Mouse (Mus musculus) adrenal gland, adult 18-20 months (tissue): ENCODE measurements around the gene Ccdc188. TPM values are rescaled to one million over a fixed set of nuclear protein-coding genes. Genes with fewer than 3 reads are reported as not detected.
A peak's percentile ranks its signal among the peaks of the same experiment; 100 is the strongest.

Experiments used
- DNase-seq, 2 experiments: peaks; one replicate each; pipeline ENCODE4 v3.0.0; 2021 to 2022; ENCODE audit warnings: low spot score in 2 of 2
- total RNA-seq, 2 experiments: library from RNA; stranded (reverse); gene quantifications; 1 replicate in 1 of 2; 2 replicates in 1 of 2; pipeline ENCODE4 v1.2.3; 2021

The Ccdc188 gene
- total RNA-seq, 2 experiments from 2014 or later = not detected

DNA sequence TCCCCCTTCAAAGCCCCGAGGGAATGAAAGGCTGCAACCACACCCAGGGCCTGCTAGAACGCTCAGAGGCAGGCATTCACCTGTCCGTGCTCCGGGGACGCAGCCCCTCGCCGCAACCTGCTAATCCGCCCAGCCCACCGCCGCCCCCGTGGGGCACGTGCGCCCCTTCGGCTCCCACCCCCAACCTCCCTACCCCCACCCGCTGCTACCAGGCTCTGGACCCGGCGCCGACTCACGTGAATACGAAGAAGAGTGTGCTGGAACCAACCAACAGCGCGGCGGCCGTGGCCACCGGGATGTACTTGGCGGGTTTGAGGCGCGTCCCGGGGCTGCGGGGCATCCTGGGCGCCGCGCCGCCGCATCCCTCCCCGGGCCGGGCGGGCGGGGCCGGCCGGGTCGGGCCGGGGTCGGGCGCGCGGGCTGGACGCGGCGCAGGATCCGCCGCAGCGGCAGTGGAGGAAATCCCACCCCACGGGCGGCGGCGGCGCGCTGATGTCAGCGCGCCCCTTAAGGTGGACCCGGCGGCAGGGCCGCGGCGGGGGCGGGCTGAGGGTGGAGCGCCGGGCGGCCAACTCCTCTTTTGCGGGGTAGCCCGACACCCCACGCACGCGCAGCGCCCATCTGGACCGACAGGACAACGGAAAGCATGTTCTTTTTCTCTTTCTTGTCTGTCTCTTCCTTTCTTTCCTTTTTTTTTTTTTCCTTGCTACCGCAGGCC is 17.2 kb downstream of the Ccdc188 start, which contains the start of gene Zdhhc8:
TSS of gene Zdhhc8 (minus strand) at position 466 of the 718 bp plus-strand sequence.
- peak; percentile 77 to 81 for DNase-seq

DNA sequence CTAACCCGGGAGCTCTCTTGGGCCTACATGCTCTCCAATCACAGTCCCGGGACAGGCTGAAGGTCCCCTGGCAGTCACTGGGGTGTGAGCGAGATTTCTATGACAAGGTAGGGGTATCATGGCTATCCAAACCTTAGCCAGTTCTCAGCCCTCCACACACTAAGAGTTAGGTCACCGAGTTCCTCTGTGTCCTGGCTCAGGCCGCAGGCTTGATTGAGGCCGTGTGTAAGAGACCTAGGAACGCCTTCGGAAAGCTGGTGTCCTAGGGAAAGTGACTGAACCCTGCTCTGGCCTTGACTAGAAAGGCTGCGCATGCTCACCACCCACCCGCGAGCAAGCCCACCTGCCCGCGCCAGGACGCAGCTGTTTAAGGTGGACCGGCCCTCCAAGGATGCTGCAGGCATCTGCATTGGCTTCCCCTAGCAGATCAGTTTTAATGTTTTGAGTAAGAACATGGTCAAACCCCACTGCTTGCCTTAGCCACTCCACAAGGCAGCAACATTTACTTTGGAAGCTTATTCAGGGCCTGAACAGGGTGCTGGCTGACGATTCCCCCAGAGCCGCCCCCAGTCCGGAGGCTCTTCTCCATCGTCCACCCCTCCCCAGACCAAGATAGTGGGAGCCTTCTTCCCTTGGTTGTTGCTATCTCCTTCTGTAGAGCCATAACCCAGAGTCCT is 17.8 kb downstream of the Ccdc188 start:
- peak; percentile 58 to 66 for DNase-seq

DNA sequence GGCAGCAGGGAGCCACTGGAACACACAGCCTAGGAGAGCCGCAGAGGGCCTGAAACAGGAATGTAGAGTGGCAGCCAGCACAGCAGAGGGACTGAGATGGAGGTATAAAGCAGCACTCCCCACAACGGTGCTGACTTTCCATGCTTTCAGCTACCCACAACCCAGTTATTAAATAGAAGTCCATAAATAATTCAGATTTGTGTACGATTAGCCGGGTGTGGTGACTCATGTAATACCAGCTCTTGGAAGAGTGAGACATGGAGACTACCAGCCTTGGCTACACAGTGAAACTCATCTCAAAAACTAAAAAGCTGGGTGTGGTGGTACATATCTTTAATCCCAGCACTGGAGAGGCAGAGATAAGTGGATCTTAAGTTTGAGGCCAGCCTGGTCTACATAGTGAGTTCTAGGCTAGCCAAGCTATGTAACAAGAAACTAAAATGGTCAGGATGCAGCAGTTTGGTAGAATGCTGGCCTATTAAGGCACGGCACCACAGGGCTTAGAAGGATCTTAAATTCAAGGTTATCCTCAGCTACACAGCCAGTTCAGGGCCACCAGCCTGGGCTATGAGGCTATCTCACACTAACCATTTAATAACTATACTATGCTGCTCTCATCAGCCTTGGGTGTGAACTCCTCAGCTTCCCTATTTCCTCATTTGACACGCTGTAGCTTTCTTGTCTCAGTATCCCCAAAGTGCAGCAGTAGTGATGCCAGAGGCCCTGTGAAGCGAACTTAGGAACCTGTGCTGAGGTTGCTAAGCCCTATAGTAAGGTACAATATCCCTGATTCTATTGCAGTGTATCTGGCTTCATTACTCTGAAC is 19.2 kb downstream of the Ccdc188 start:
- DNase-seq = no peak

DNA sequence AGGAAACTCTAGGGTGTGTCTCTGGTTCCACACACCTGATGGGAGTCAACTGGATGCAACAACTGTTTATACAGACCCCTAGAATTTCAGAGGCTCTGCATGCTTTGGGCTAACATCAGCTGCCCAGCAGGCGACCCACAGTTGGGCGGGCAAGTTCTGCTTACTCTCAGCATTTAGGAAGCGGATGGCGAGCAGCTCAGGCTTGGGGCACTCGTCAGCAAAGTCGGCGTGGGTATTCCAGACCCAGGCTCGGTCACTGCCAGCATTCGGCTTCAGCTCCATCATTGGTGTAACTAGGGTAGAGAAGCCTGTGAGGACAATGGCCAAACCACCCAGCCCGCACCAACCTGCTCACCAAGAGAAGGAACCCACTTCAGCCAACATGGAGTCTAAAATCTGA is 23.9 kb downstream of the Ccdc188 start:
- DNase-seq = no peak

DNA sequence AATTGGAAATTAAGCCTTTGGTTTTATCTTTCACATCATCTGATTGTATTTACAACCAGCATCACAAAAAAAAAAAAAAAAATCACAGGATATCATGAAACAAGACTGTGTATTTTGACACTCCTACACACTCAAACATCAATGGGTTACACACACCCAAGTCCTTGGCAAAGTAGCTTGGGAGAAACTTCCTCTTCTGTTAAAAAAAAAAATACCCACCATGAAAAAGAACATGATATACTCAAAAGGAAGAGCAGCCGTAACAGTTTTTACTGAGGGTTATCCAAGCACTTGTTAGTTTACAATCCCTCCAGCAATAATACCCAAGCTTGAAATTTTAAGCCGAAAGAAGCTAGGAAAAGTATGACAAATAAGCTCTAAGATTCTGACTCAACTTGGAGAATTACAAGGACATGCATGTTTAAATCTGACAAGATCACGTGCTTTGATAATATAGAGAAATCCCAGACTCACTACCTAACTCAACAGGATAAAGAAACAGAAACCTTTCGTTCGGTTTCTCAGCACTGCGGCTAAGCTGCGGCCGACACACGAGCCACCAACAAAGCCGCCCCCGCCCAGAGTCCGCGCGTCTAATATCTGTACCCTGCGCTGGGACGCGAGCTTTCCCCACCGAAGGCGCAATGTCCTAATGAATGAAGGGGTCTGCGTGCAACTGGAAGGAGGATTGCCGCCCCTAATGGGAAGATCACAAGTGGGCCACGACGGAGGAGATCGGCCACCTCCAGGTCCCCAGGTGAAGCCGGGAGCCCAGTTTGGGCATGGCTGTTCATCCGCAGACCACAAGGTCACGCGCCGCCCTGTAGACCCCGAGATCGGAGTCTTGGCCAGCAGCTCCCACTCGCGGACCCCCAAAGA is 30.1 kb downstream of the Ccdc188 start:
- peak in 1 of 2 experiments; percentile 52 for DNase-seq

DNA sequence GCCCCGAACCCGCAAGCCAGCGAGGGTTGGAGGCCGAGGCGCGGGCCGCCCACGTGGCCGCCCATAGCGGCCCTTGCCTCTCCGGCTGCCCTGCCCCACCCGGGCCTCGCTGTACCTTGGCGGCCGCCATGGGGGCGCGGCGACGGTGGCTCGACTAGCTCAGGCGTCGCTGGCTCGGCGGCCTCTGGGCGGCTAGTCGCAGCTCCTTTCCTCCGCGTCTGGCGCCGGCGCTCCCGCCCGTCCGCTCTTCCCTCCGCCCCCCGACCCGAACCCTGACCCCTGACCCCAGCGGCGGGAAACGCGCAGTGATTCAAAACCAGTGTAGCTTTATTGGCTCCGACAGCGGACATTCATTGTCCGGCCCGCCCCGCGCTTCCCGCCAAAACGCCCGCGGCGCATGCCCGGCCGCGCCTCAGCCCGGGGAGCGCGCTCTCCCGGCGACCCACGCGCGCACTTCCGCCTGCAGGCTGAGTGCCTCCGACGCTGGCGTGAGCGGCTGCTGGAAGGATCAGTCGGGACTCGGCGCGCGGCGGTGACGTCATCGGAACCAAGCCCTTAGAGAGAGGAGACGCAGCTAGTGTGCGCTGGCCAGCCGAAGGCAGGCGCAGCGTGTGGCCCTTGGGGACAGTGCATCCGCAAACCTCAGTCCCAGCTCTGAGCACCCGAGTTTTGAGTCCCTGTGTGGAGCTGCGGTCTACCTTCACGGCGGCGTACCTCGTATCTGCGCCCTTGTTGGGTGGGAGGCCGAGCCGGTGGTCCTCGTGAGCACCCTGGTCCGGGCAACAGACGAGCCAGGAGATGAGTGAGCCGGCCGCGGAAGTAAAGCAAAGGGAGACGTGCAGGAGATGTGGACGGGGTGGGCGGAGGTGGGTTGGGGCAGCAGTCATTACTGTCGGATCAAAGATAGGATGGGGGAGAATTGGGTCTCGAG is 31.0 kb downstream of the Ccdc188 start, which contains the start of the genes Trmt2a and Ranbp1:
TSS of gene Trmt2a (plus strand) at position 247 of the 931 bp plus-strand sequence.
TSS of gene Ranbp1 (minus strand) at position 300 of the 931 bp plus-strand sequence.
- DNase-seq = peak; percentile 99

DNA sequence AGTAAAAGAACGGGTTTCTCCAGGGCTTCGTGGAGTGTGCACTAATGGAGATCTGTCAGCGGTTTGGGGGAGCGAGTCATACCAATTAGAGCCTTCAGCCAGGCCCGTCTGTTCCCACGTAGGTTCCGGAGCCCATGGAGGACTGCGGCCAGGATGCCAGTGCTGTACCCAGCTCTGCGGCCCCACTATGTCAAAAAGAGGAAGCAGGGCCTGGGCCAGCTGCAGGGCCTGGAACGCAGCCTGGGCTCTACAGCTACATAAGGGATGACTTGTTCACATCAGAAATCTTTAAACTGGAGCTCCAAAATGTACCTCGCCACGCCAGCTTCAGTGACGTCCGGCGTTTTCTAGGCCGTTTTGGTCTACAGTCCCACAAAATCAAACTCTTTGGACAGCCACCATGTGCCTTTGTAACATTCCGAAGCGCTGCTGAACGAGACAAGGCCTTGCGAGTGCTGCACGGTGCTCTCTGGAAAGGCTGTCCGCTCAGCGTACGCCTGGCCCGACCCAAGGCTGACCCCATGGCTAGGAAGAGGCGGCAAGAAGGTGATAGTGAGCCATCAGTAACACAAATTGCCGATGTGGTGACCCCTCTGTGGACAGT is 31.8 kb downstream of the Ccdc188 start:
- DNase-seq = peak; percentile 48 to 49

DNA sequence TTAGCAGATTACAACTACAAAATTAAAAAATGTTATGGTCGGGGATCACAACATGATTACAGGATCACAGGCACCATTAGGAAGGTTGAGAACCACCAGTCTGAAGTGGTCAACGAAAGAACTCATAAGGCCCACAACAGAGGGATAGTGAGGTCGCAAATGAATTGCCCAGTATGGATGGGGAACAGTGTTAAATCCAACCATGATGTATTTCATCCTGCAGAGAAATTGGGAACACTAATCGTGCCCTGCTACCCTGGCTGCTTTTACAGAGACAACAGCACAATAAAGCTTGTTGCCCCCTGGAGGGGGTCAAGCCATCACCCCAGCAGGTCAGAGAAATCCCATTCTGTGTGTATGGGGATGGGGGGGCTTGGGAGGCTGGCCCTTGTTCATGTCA is 32.6 kb downstream of the Ccdc188 start:
- DNase-seq = no peak

DNA sequence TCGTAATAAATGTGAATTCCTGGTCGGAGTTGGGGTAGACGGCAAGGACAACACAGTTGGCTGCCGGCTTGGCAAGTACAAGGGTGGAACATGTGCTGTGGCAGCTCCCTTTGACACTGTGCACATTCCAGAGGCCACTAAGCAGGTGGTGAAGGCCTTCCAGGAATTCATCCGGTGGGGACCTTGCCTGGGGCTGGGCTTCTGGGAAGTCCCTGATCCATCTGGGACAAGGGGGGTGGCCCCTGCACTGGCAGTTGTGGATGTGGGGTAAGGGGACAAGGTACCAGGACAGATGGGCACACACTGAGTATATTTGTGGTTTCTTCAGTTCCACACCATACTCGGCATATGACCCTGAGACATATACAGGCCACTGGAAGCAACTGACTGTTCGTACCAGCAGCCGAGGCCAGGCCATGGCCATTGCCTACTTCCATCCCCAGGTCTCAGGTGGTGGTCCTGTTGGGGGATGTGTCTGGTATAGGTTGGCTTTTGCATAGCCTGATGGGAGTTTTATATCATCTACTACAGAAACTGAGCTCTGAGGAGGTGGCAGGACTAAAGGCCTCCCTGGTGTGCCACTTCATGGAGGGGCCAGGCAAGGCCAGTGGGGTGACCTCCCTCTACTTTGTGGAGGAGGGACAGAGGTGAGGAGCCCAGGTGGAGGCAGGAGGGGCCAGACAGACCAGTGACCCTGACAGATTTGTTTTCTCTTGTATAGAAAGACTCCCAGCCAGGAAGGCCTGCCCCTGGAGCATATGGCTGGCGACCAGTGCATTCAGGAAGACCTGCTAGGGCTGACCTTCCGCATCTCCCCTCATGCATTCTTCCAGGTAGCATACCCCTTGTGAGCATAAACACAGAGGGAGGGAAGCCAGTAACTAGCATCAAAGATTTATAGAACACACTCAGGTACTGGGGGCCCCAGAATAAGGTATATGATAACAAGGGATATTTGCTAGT is 33.4 kb downstream of the Ccdc188 start:
- no peak for DNase-seq

DNA sequence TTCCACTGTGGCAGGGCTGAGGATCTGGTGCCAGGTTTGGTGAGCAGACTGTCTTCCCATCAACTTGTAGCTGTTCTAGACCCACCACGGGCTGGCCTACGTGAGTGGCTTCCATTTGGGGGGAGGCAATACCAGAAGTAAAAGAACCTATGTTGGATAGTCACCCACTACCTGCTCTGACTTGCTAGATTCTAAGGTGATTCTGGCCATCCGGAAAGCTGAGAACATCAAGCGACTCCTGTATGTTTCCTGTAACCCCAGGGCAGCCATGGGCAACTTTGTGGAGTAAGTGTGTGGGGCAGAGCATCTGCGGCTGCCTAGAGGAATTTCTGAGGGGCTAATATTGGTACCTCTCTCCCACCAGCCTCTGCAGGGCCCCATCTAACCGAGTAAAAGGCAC is 35.1 kb downstream of the Ccdc188 start:
- DNase-seq = no peak

DNA sequence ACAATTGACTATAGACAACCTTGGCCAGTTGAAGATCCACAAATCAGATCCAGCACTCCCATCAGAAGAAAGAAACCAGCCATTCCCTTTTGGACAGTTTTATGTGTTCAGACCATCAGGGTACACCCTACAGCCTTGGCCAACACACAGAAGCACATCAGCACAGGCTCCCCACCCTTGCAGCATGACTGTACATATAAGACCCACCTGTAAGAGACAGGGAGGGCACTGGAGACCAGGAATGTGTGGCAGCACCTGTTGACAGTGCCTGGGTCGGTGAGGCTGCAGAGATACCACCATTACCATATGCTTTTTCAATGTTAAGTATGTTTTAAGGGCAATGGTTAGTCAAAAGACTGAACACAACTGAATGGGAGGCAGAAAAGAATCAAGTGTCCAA is 36.2 kb downstream of the Ccdc188 start:
- DNase-seq = no peak

DNA sequence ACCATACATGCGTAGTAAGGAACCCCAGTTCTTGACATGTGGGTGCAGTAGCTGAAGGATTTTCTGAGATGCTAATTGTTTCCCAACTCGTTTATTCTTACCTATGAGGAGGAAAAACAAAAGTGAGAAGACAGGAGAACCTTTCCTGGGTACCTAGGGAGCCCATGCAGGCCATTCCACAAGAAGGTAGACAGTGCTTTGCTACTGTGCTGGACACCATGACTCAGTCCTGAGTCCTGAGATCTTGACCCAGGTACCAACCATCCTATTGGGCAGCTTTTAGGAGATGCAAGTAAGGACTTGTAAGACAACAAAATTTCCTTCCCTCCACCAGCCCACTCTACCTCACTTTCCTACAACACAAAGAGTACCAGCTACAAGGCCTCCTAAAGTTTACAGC is 40.5 kb downstream of the Ccdc188 start, which contains the start of gene Gm49776:
TSS of gene Gm49776 (minus strand) at position 101 of the 400 bp plus-strand sequence.
- no peak for DNase-seq

DNA sequence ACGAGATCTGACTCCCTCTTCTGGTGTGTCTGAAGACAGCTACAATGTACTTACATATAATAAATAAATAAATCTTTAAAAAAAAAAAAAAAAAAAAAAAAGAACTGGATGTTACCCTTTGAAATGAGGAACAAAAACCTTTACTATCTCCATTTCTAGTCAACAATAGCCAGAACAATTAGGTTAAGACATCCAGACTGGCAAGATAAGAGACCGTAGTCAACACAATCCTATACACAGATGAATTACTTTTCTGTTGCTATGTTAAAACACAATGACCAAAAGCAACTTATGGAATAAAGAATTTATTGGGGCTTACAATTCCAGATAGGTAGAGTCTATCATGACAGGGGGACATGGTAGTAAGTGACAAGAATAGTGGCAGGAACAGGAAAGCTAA is 47.3 kb downstream of the Ccdc188 start:
- no peak for DNase-seq

DNA sequence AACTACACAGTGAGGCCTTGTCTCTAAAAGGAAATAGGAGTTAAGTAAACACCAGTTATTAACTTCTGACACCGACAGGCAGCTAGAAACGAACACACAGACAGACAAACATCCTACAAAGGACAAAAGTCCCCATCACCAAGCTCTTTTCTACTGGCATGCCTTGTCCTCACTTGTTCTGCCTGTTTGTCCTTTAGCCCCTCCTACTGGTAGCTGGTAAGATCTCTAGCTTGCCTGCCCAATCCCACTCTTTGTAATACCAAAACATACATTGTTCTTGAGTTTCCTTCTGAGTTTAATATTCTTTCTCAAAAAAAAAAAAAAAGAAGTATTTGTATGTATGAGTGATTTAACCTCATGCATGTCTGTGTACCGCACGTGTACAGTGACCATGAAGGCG is 50.5 kb downstream of the Ccdc188 start:
- no peak for DNase-seq
